Mouse (Mus musculus): ENCODE data around the gene Hmgn2.
"Not testable (repeated sequence)": the region's sequence is repeated elsewhere in the genome, so short reads cannot be mapped to it uniquely, and the experiment has no call there.

The Hmgn2 gene

DNA sequence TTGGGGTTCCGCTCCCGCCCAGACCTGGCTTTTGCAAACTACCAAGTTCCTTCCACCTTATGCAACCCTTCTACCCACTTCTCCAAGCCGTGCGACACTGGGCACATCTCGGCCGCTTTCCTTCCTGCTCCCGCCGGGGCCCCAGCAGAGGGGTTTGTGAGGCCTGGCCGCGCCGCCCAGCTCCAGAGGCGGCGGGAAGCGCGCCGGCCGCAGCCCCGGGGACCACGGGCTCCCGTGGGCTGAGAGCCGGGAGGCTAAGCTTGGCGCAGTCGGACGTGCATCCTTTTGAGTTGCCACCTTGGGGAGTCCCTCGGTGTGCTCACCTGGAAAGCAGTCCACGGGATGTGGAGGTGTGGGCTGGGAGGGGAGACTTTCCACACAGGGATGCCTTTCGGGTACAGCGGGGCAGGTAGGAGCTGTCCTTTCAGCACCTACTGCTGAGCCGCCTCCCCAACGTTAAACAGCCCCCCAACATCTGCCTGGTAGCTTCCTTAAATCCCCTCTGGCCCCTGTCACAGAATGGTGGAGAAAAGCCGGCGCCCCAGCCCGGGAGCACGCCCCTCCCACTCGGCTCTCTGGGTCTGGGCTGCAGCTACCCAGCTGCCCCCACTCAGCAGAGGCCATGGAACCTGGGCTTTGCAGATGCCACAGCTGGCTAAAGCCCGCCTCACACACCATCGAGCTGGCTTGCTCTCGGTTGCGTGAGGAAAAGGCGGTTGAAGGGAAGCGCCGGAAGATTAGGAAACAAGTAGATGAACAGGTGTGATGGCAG is at the start of gene Hmgn2:
Gene Hmgn2 (minus strand): TSS at position 501 of the 772 bp plus-strand sequence.
- DNase-seq (ENCODE audit: low spot score in 2 of 2) = peak in 1 of 2 experiments; percentile 41

DNA sequence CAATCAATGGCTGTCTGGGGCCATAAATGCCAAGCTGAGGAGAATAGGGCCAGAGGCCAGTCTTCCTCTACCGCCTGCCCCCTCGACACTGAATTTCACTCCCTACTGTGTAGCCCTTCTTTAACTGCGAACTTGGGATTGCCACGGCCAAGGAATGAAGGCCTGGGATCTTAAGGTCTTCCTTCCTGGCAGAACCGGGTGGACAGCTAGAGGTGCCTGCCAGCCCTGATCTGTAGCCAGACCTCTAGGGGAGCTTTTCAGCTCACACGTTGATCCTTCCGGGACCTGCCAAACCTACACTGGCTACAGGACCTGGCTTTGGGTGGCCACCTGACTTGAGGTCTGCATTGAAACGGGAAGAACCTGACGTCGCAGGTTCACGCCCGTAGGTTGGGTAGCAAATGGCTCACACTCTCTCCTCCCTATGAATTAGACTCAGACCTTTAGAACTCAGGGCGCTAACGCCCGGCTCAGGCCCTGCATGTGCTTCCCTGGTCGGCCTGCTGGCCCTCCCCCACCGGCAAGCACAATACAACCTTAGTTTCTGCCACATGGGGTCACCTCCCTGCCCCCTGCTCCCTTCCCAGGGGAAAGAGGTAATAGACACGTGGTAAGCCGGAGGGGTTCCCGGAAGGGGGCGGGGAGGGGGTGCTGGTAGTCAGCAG is 48.9 kb upstream of the Hmgn2 start:
- no peak for DNase-seq (ENCODE audit: low spot score in 2 of 2)

DNA sequence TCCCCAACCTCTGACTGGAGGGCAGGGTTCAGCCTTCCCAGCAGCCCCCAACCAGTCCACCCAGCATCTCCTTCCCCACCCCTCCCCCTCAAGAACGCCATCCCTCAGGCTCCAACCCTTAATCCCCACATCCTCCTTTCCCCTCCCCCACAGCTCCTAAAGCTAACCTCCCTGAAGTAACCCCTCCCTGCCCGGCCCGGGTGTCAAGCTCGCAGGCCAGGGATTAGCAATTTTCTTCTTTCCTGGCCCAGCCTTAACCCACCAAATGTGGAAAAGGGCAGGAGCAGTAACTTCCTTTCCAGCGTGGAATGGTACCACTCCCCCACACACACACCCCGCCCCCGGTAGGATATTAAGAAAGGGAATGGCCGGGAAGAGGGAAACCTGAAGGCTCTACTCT is 48.3 kb upstream of the Hmgn2 start:
- no peak for DNase-seq (ENCODE audit: low spot score in 2 of 2)

DNA sequence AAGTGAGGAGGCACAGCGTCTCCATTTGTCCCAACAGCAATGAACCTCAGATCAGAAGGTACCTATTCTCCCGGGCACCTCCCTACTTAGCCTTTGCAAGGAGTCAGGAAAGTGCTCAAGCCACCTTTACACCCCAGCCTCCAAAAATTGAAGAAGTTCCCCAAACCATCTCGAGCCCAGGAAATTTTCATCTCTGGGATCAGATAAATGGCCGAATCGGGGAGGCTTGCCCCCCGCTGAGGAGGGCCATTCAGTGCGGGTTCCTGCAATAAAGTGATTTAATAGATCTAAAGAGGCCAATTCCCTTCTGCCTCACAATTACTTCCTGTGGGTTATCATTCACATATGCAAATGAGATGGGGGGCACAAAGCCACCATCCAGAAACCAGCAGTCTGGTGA is 47.8 kb upstream of the Hmgn2 start:
- DNase-seq (ENCODE audit: low spot score in 2 of 2) = no peak

DNA sequence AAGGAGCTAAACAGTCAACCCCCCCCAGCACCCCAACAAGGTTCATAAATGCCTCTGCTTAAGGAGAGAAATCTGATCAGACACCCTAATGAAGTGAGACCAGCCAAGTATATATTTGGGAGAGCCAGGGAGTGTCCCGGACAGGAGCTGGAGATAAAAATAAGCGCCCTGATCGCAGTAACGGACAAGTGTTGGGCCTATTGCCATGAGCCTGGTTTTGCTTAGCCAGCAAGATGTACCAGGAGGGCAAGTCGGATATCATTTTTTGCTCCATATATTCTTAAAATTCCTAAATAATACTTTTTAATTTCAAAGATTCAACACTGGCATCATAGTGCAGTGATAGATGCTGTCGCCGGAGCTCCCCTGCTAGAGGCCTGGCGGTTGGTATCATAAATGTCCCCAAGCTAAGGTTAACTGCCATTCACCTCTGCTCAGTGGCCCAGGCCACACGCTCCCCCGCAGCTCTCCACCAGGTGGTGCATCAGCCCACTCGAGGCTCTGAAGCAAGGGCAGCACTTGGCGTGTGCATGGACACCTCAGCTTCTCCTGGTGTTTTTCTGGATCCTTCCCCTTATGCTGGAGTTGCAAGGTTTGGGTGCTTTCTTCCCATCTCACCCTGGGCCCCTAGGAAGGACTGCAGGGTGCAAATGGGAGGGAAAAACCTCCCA is 44.5 kb upstream of the Hmgn2 start:
- no peak for DNase-seq (ENCODE audit: low spot score in 2 of 2)

DNA sequence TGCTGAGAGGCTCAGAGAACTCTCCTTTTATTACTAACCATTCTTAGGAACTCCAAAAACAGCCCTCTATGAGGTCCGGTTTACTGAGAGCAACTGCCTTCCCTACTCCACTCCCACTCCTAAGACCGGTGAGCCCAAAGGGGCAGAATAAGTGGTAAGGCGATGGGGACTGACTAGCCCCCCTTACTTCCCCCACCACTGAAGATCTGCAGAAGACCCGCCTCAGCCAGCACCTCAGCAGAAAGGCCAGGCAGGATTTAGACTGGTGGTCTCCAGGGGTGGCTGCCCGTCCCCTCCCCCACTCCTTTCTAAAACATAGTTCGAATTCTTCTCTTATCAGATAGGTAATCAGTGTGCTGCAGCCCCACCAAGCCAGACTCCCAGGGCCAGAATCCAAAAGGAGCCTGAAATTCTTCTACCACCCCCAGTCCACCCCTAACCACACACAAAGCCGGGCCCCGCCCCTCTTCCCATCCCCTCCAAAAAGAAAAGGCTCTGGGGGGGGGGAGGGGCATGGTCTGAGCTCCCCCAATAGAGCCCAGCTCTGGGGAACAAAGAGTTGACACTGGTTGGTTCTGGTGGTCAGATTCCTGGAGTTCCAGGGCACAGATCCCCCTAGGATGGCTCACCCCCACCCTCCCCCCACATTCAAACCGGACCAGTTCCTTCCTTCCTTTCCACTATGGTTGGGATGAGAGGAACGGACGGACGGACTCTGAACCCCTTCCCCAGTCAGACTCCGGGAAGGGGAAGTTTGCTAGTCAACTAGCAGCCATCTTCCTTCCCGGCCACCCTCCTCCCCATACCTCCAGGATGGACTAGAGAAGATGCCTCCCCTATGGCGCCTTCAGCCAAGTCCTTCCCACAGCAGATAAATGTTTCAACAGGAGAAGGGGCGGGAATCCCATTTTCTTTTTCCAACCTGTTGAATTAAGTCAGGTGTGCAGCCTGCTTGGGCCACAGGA is 43.3 kb upstream of the Hmgn2 start:
- no peak for DNase-seq (ENCODE audit: low spot score in 2 of 2)

DNA sequence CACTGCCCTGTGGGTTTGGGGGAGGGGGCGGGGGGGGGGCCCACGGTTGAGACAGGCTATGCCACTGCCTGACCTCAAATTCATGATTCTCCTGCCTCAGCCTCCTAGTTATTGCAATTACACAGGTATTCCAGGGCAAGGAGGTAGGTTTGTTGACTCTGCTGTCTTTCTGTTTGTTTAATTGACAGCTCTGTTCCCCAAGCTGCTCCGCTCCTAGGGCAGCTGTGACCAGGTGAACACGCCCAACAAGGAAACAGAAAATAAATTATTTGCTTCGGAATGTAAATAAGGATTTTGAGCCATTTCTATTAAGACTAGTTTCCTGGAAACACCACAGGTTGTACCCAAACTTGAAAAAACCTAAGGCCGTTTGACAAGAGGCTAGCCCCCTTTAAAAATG is 41.3 kb upstream of the Hmgn2 start:
- DNase-seq (ENCODE audit: low spot score in 2 of 2) = no peak

DNA sequence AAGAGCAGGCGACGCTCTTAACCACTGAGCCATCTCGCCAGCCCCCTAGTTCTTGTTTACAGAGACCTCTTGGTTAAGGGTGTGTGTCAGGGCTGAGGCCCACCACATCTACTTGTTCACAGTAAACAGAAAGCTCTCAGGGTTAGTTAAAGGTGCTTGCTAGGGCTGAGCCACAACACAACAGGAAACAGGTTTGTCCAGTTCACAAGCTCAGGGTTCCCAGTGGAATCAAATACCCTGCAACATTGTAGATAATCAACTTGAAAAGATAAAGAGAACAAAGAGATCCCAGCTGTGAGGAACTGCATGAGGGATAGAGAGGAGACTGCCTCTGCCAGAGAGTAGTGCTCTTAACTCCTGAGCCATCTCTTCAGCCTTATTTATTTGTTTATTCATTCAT is 38.4 kb upstream of the Hmgn2 start:
- DNase-seq (ENCODE audit: low spot score in 2 of 2) = no peak

DNA sequence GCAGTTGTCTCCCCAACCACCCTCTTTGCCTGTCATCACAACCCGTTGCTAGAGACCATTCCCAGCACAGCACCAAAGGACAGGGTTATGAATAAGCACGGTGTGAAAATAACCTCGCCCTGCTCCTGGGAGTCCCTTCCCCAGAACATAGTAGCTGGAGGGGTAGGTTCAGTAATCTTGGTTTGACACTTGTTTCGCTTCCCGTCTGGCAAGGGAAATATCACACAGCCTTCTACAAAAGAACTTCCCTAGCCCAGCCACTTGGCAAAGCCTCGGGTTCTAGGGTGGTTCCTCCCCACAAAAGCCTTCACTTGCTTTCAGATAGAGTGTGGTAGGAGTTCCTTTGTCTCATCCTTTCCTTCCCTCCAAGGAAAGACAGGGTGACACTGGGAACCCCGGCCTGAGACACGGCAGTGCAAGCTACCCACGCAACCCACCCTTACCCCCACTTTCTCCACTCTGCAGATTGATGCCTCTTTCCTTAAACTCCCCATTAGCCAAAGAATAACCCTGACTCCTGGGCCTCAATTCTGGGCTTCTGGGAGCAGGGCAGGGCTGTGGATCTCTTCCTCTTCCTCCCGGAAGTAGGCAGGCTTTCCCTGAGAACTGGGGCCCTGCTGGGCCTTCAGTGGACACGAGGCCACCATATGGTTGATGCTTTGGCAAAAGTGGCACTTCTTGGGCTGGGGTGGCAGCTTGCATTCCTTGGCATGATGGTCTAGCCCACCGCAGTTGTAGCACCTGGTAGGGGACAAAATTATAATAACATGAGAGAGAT is 37.3 kb upstream of the Hmgn2 start:
- DNase-seq (ENCODE audit: low spot score in 2 of 2) = no peak

DNA sequence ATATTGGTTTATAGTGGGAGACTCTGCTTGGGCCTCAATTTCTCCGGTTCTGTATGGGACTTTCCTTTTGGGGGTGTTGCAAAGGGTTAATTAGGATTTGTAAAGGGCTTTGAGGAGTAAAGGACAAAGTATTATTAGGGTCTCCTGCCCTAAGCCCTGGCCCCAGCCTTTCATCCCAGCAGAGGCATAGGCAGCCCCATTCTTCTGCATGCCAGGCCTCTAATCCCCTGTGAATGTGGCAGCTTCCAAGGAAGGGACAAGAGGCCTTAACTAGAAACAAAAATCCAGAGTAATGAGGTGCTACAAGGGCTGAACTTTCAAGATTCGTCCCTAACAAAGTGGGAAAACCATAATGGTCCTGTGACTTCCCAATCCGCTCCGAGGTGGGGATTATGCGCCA is 34.5 kb upstream of the Hmgn2 start:
- DNase-seq (ENCODE audit: low spot score in 2 of 2) = no peak

DNA sequence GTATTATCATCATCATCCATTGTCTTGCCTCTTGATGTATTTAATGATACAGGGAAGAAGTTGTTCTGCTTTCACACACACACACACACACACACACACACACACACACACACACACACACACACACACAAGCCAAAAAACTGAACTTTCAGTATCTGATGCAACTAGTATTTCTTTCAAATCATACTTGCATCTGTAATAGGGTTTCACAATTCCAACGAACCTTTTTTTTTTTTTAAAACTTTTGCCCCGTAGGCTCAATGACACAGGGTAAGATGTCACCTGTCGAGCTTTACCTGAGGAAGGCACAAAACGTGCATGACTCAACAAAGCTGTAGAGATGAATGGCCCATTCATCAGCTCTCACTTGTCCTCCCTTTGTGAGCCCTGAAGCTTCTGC is 33.8 kb upstream of the Hmgn2 start:
- no peak for DNase-seq (ENCODE audit: low spot score in 2 of 2)

DNA sequence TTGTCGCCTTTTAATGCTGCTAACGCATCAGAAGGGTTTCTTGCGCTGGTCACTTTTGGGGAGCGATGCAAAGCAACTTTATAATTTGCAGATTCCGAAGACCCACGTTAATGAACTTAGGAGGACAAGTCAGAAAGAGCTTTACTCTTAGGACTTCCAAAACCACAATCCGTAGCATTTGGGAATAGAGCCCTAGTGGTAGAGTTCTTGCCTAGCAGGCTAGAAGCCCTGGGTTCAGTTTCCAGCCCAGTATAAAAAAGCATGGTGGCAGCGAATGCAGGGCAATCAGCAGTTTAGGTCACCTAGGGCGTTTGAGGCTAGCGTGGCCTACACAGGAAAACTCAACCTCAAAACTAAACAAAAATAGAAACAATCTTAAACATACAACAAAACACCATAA is 33.3 kb upstream of the Hmgn2 start:
- DNase-seq (ENCODE audit: low spot score in 2 of 2) = no peak

DNA sequence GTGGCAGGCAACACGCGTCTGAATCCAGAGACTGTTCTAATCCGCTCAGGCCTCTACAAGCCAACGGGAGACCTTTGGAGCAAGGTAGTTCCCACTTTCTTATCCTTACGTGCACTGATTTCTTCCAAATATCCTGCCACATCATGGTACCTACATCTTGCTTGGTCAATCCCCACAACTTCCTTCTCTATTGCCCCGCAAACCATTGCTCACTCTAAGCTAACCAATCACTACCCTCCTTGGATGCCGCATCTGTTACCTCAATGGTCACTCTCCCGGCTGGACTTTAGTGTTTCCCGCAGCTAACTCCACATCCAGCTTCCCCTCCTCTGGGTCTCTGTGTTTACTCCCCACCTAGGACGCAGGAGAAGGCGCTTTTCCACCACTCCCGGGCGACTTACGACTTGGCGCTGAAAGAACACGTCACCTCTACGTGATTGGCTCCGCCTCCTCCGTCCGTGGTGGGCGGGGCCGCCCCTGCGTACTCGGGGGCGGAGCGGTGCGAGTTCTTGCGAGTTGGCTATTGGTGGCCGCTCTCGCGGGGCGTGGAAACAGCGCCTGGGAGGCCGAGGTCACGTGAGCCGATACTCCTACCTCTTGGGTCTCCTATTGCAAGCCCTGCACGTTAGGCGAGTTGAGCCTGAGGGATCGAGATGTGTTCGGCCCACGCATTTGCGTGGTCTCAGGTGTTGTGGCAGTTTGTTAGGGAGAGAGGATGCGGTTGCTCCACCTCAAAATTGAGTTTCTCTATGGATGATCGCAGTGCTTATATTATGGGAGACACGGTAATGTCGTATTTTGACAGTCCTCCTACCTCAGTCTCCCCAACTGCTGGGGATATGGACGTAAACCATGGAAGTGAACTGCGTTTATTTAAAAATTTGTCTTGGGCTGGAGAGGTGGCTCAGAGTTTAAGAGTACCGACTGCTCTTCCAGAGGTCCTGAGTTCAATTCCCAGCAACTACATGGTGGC is 32.3 kb upstream of the Hmgn2 start, which contains the start of gene Dhdds:
Gene Dhdds (minus strand): TSS at position 453 of the 973 bp plus-strand sequence.
- DNase-seq (ENCODE audit: low spot score in 2 of 2) = peak; percentile 94 to 96

DNA sequence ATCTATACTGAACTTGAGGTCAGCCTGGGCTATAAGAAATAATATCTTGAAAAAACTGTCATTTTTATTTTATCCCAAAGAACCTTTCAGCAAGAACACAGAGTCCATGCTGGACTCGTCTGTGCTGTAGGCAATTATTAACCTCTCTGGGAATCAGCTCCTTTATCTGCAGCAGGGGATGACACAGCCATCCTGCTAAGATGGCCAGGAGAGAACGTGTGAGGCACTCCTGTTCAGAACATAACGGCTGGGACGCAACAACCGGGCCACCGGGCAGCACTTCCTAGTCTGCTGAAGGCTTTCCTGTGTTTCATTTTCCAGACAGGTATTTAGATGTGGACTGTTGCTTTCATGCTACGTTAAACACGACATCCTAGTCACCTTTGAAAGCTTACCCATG is 26.2 kb upstream of the Hmgn2 start:
- no peak for DNase-seq (ENCODE audit: low spot score in 2 of 2)

DNA sequence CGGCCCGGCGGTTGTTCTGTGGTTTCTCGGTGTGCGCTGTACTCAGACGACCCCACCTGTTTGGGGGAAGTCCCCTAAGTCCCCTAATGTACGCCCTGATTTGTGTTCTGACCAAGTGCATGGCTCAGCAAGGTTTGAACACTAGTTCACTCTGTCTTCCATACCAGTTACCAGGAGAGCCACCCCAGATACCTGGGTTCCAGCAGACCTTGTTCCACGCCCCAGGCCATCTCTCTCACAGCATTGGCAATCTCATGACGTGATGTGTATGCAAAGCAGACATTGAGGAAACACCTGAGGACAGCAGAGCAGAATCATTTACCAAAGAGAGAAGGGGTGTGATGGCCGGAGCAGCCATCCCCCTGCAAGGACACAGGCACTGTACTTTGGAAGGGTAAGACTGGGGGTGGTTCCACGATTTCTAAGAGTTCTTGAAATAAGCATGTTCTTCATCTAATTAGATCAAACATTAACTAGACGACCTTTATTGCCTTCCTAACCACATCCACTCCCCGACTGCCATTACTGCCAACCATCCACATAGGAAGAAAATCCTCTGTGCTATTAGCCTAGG is 22.7 kb upstream of the Hmgn2 start:
- no peak for DNase-seq (ENCODE audit: low spot score in 2 of 2)

DNA sequence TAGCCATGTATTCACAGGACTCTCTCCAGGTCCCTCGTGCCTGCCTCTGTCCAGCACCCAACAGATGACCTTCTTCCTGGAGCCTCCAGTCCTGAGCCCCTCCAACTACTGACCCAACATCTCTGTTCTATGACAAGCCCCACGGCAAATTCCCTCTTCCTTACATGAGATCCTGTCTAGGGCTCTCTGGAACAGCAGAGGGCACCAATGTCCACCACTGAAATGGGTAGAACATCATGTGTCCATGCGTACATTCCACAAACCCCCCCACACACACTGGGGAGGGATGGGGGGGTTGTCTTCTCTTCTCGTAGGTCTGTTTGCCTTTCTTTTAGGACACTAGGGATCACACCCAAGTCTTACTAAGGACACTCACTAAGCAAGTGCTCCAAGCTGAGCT is 21.6 kb upstream of the Hmgn2 start:
- DNase-seq (ENCODE audit: low spot score in 2 of 2) = no peak

DNA sequence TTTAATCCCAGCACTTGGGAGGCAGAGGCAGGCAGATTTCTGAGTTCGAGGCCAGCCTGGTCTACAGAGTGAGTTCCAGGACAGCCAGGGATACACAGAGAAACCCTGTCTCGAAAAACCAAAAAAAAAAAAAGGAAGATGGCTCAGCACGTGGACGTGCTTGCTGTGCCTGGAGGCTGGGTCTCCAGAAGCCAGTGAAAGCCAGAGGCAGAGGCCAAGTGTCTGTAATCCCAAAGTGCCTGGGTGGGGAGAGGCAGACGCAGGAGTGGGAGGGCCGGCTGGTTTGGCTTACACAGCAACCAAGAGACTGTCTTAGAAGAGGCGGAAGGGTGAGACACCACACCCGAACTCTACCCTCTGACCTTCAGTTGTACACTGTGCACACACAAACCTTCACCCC is 19.8 kb upstream of the Hmgn2 start:
- not testable (repeated sequence) for DNase-seq (ENCODE audit: low spot score in 2 of 2)

DNA sequence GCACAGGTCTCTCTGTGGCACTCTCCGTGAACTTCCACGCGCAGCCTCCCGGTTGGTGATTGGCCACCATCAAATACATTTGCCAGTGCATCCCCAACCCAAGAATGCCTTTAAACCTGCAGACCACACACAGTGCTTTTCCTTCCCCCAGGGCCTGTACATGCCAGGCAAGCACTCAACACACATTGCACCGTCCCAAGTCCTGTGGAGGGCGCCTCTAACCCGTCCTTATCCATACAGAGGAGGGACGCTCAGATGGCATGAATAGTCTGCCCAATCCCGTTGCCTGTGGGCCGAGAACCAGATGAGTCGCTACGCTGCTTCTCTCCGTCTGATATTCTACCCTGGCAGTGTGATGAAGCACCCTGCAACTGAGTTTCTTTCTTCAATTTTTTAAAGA is 14.5 kb upstream of the Hmgn2 start:
- DNase-seq (ENCODE audit: low spot score in 2 of 2) = no peak

DNA sequence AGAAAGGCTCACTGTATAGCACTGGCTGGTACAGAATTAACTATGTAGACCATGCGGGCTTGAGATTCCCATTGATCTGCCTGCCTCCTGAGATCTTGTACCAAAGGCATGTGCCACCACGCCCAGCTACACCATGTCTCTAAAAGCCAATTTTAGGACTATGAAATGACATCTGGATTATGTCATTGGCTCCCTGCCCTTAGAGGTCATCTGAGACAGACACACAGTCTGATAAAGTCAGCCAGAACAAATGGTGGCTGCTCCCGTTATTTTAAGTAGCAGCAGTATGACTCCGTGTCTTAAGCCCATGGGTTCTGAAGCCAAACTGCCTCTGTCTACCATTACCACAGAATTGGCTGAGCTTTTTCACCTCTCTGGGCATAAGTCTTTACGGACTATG is 12.0 kb upstream of the Hmgn2 start:
- no peak for DNase-seq (ENCODE audit: low spot score in 2 of 2)
